Mouse (Mus musculus) CD8-positive naive resting alpha-beta T cell, adult 57 days (primary cell): Measurements from ENCODE around the gene Klhl12. TPM values are rescaled to one million over a fixed set of nuclear protein-coding genes. Genes with fewer than 3 reads are reported as not detected.

ENCODE experiments used
- total RNA-seq: library from RNA; stranded (reverse); gene quantifications from one replicate; pipeline ENCODE4 v1.2.4, GENCODE M21; 2023

Gene Klhl12
- total RNA-seq, result 40.0 TPM

GRCm38 (mm10) chr1:134454904-134455824, at the start of gene Klhl12:
TSS of gene Klhl12 (plus strand) at chr1:134455531.

GRCm38 (mm10) chr1:134415168-134415831, 40.0 kb upstream of the Klhl12 start, which contains the start of gene Adipor1:
TSS of gene Adipor1 (plus strand) at chr1:134415378.

GRCm38 (mm10) chr1:134494428-134495215, 39.3 kb downstream of the Klhl12 start, which contains the start of gene Rabif:
TSS of gene Rabif (plus strand) at chr1:134494648.

Other genes starting within 250 kb of the Klhl12 start
- gene Adora1, start 220.1 kb upstream of the Klhl12 start, total RNA-seq, result not detected
- not detected for gene Myog, start 165.5 kb upstream of the Klhl12 start, total RNA-seq
- 0.95 TPM for gene Ppfia4, start 122.6 kb upstream of the Klhl12 start, total RNA-seq
- gene Tmem183a, start 93.6 kb upstream of the Klhl12 start, total RNA-seq, result 69.8 TPM
- not detected for gene 4933406M09Rik, start 69.6 kb upstream of the Klhl12 start, total RNA-seq
- gene Cyb5r1, start 50.0 kb upstream of the Klhl12 start, total RNA-seq, result 17.5 TPM
- gene Adipor1, start 40.2 kb upstream of the Klhl12 start, total RNA-seq, result 77.8 TPM
- gene Rabif, start 39.1 kb downstream of the Klhl12 start, total RNA-seq, result 19.6 TPM
- gene Mgat4e, start 94.2 kb downstream of the Klhl12 start, total RNA-seq, result not detected
- gene Kdm5b, start 104.6 kb downstream of the Klhl12 start, total RNA-seq, result 47.7 TPM
- not detected for gene Syt2, start 191.1 kb downstream of the Klhl12 start, total RNA-seq